Mouse (Mus musculus) intestine, postnatal 0 days (tissue): ENCODE measurements around the gene Efna4. TPM values are rescaled to one million over a fixed set of nuclear protein-coding genes. Genes with fewer than 3 reads are reported as not detected.

Experiments used
- ATAC-seq: fragments of 200-750 bp; cut with Nextera tagmentation; 2 replicates; pipeline ENCODE4 v1.8.0; 2017; ENCODE audit warnings: mild to moderate bottlenecking, moderate TSS enrichment, moderate library complexity
- H3K27ac ChIP-seq: fragments of 300-500 bp; sonication (generic); 2 replicates; pipeline ENCODE4 v1.5.1; 2014; ENCODE audit warnings: mild to moderate bottlenecking, low read depth, low read length, moderate library complexity
- H3K27me3 ChIP-seq: fragments of 300-500 bp; sonication (generic); replicated peaks from 2 replicates; pipeline ENCODE4 v1.6.1; 2014; ENCODE audit warnings: low read length, mixed read lengths; ENCODE audit not compliant: control insufficient read depth, insufficient read depth
- H3K36me3 ChIP-seq: fragments of 300-500 bp; sonication (generic); 2 replicates; pipeline ENCODE4 v1.6.1; 2014; ENCODE audit warnings: mild to moderate bottlenecking, moderate library complexity; ENCODE audit not compliant: control insufficient read depth, insufficient read depth
- H3K4me1 ChIP-seq: fragments of 300-500 bp; sonication (generic); replicated peaks from 2 replicates; pipeline ENCODE4 v1.6.1; 2014; ENCODE audit warnings: antibody characterized with exemption, low read length, mixed read lengths; ENCODE audit not compliant: control insufficient read depth, insufficient read depth
- H3K4me2 ChIP-seq: fragments of 300-500 bp; sonication (generic); replicated peaks from 2 replicates; pipeline ENCODE4 v1.6.1; 2014; ENCODE audit warnings: low read depth, mild to moderate bottlenecking, moderate library complexity
- H3K4me3 ChIP-seq: fragments of 300-500 bp; sonication (generic); 2 replicates; pipeline ENCODE4 v1.5.1; 2014; ENCODE audit warnings: low read depth, low read length
- H3K9ac ChIP-seq: fragments of 300-500 bp; sonication (generic); 2 replicates; pipeline ENCODE4 v1.6.1; 2014; ENCODE audit warnings: mild to moderate bottlenecking, low read depth, low read length
- H3K9me3 ChIP-seq: fragments of 300-500 bp; sonication (generic); 2 replicates; pipeline ENCODE4 v1.6.1; 2016; ENCODE audit warnings: mixed run types; ENCODE audit not compliant: control insufficient read depth
- CTCF ChIP-seq: sonication (generic); IDR thresholded peaks from 2 replicates; pipeline ENCODE4 v1.5.1; 2016; ENCODE audit warnings: low read depth, mild to moderate bottlenecking, control low read depth, antibody characterized with exemption, moderate library complexity
- WGBS: fragments of 180-500 bp; shearing (Covaris S2); extraction: QIAGEN DNeasy Blood & Tissue Kit; methylation state at CpG from one replicate; pipeline ENCODE4 v1.1.7; 2014; 5-methylcytosine and 5-hydroxymethylcytosine counted together
- polyA plus RNA-seq: library from polyadenylated mRNA; unstranded; fragments of >200 nt; fragmentation: Nextera tagmentation; extraction: Ambion mirVana; gene quantifications from 2 replicates; pipeline ENCODE4 v1.2.1, GENCODE M21; 2015

Efna4 gene
- polyA plus RNA-seq, 1 experiment from 2014 or later: 5.3 TPM

DNA sequence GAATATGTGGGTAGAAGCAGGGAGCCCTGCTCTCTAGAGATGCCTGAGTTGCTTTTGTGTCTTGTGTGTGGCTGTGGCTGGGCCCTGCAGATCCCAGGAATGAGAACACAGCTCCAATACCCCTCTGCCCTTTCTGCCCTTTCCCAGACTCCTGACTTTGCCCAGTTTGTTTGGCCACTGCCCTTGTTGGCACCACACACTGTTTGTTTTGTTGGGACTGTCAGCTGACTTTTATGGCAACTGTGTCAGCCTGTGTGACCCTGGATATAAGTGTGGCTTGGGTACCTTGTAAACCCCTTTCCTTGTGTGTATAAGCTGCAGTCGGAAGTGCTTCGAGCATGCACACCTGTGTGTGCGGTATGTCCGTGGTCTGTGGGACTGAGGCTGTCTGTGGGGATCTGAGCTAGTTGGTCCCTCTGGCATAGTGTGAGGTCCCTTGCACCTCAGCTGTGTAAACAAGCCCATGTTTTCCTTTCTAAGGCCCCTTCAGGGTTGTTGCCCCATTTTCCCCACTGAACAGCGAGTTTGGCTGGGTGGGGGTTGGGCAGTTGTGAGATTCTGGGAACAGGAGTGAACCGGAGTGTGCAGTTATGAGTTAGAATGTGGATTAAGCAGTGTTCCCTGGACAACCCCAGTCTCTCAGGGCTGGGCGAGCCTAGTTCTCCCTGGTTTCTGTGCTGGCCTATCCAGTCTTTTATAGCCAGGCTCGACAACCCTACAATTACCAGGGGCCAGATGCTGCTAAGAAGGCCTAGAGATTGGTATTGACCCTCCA is 32.1 kb downstream of the Efna4 start:
- Histone ChIP-seq H3K27ac (peak overlapping the region; percentile 86), H3K4me2 (peak overlapping the region; percentile 31; the same call in 1 of the 2 replicates), H3K9ac (no peak overlapping the region), H3K9me3 (no peaks in the 10 kb centered on the region), H3K4me1 (no peaks in the 10 kb centered on the region; the same call in 1 of the 2 replicates), H3K27me3 (no peaks in the 10 kb centered on the region), H3K36me3 (no peaks in the 10 kb centered on the region), H3K4me3 (no peak overlapping the region)
- peak; percentile 53 for ATAC-seq
- WGBS: 43% methylated on average over 8 of the region's 8 CpGs
- no peak for TF ChIP-seq CTCF

DNA sequence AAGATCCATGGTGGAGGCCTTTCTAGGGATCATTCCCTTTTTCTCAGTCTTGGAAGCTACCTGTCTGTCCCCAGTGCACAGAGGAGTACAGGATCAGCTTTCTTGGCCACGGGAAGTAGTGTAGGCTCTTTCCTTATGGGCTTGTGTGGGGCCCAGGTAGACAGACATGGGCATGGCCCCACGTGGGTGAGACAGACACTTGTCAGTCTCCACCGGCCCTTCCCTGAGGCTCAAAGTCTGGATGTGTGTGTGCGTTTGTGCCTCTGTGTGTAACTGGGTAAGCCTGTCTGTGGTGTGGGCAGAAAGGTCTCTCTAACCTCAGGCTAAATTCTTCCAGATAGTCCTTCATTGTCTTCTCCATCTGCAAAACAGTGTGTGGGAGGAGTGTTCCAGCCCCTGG is 32.7 kb downstream of the Efna4 start:
- H3K27ac ChIP-seq: peak overlapping the region; percentile 86
- WGBS: 35% methylated on average over 4 of the region's 4 CpGs
- no peak overlapping the region for H3K4me3 ChIP-seq

DNA sequence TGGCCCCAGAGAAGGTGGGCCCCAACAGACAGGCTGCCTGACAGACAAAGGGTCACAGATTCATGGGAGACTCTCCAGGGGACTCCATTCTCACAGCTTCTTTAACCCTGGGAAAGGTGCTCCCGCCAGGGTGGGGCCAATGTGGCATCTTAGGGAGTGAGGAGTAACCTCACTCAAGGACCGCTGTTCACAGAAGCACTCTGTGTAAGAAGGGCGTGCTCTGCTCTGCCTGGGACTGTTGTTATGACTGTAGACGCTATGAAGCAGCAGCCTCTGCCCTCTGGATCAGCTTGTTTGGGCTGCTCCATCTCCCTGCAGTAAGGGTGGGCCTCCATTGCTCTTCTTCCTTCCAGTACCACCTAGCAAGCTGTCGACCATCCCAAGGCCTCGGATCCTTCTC is 33.4 kb downstream of the Efna4 start:
- Histone ChIP-seq H3K4me2 (no peak overlapping the region), H3K4me3 (no peak overlapping the region), H3K4me1 (peaks cover under 1% of the 10 kb centered on the region; the same call in 1 of the 2 replicates), H3K9me3 (no peaks in the 10 kb centered on the region), H3K36me3 (no peaks in the 10 kb centered on the region), H3K27me3 (no peaks in the 10 kb centered on the region), H3K9ac (no peak overlapping the region), H3K27ac (peak overlapping the region; percentile 86)
- no peak for ATAC-seq
- WGBS: 40% methylated on average over 6 of the region's 6 CpGs
- TF ChIP-seq CTCF: no peak

More for the DNA sequence above, 32.7 kb downstream of the Efna4 start:
- Histone ChIP-seq H3K4me1 (no peaks in the 10 kb centered on the region; the same call in 1 of the 2 replicates), H3K27me3 (no peaks in the 10 kb centered on the region), H3K4me2 (peak overlapping the region; percentile 31; the same call in 1 of the 2 replicates), H3K9me3 (no peaks in the 10 kb centered on the region), H3K36me3 (no peaks in the 10 kb centered on the region), H3K9ac (no peak overlapping the region)
- TF ChIP-seq CTCF: no peak
- peak; percentile 68 for ATAC-seq

DNA sequence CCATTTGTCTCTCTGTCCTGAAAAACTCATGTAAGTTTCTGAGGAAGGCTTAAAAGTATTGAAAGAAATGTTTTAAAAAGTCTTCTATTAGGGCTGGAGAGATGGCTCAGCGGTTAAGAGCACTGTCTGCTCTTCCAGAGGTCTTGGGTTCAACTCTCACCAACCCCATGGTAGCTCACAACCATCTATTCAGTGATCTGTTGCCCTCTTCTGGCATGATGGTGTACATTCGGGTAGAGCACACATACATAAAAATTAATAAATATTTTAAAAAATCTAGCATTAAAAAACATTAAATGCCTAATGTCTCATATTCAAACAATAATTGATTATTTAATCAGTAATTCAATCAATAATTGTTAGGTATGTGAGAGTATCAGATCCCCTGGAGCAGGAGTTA is 37.3 kb downstream of the Efna4 start:
- Histone ChIP-seq H3K4me2 (no peak overlapping the region), H3K4me1 (peaks cover 10% of the 10 kb centered on the region; the same call in 1 of the 2 replicates), H3K9me3 (no peaks in the 10 kb centered on the region), H3K36me3 (no peaks in the 10 kb centered on the region), H3K9ac (no peak overlapping the region), H3K27me3 (no peaks in the 10 kb centered on the region), H3K4me3 (no peak overlapping the region), H3K27ac (peak overlapping the region; percentile 91)
- TF ChIP-seq CTCF: peak; percentile 48
- 62% methylated on average over 2 of the region's 2 CpGs for WGBS
- ATAC-seq: 0 out of 2 replicates have a peak, but pooled peaks have one; percentile 26

DNA sequence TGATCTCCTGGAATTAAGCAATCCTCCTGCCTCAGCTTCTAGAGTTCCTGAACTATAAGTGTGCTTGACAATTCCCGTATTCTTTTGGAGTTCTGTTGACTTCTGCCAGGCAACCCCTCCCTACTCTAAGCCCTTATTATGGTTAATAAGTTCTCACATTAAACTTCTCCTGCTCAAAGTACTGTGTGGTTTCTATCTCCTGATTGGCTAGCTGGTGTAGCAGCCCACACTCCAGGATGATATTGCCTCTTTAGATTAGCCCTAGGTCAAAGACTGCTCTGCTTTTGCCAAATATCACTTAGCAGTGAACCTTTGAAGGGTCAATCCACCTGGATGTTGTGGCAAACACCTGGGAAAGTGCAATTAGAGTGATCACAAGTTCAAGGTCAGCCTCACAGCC is 37.8 kb downstream of the Efna4 start:
- Histone ChIP-seq H3K4me1 (peaks cover 10% of the 10 kb centered on the region; the same call in 1 of the 2 replicates), H3K27me3 (no peaks in the 10 kb centered on the region), H3K36me3 (no peaks in the 10 kb centered on the region), H3K27ac (peak overlapping the region; percentile 91), H3K9me3 (no peaks in the 10 kb centered on the region), H3K9ac (0 out of 2 replicates have a peak overlapping the region, but pooled peaks have one; percentile 35), H3K4me3 (peak overlapping the region; percentile 6; the same call in 1 of the 2 replicates), H3K4me2 (peak overlapping the region; percentile 56)
- WGBS: 20% methylated on average over 1 of the region's 1 CpGs
- peak; percentile 82 for ATAC-seq
- no peak for TF ChIP-seq CTCF

DNA sequence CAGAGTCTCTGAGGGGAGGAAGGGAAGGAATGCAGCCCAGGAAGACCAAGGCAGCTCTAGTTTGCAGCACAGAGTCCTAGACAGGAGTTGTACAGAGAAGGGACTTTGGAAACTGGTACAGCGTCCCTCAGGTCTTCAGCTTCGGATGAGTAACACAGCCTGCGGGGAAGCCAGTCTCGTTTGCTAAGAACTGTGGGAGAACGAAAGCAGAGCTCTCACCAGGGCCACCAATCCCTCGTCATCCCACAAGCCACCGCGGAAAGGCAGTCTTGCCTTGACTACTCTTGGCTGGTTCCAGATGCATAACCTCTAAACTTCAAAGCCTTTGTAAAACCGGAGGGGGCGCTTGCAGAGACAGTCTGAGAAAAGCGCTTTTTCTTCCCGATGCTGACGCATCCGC is 38.3 kb downstream of the Efna4 start:
- 2% methylated on average over 14 of the region's 14 CpGs for WGBS
- H3K4me2 ChIP-seq: peak overlapping the region; percentile 56
- H3K27ac ChIP-seq: peak overlapping the region; percentile 91
- peak overlapping the region; percentile 35; the same call in 1 of the 2 replicates for H3K9ac ChIP-seq
- H3K36me3 ChIP-seq: no peaks in the 10 kb centered on the region
- H3K27me3 ChIP-seq: no peaks in the 10 kb centered on the region
- peaks cover 10% of the 10 kb centered on the region; the same call in 1 of the 2 replicates for H3K4me1 ChIP-seq
- ATAC-seq: peak; percentile 10
- H3K4me3 ChIP-seq: peak overlapping the region; percentile 6; the same call in 1 of the 2 replicates
- TF ChIP-seq CTCF: peak; percentile 31; the same call in 1 of the 2 replicates
- H3K9me3 ChIP-seq: no peaks in the 10 kb centered on the region
